ENCODE assay signal across 23 mouse cellular contexts in the genomic region with DNA sequence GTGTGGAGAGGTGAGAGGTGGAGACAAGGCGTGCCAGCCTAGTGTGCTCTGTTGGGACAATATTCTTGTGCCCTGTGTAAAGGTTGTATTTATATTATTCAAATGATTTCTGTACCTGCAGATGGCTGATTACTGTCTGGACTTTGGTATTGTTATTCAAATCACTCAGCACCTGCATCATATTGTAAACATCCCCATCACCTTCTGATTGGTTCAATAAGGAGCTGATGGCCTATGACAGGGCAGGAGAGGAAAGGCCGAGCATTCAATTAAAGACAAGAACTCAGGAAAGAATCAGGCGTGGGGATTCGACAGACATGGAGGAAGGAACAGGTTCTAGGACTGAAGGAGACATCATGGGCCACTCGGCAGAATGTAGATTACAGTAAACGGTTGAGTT. TPM values are rescaled to one million over a fixed set of nuclear protein-coding genes. Genes with fewer than 3 reads are reported as not detected.
"Had no signal": no experiment of that assay in that cellular context is flagged by ENCODE, and none has a peak within 500 bp of the region (broad histone marks: within the 10 kb centered on the region; RNA-seq: fewer than 3 reads in every experiment).

No protein-coding gene starts in this region.

- DNase-seq: liver, postnatal 0 days; lung, adult 2 months; lung, postnatal 14 days; lung, postnatal 36 days; right cerebral cortex, adult 18-20 months; spleen, adult 18-20 months; thymus, adult 2 months; thymus, postnatal 25 days; thymus, postnatal 4 days had no signal

- H3K4me1 ChIP-seq: lung, embryonic 15.5 days; midbrain, embryonic 13.5 days; midbrain, embryonic 15.5 days; neural tube, embryonic 12.5 days had no signal

- H3K9ac ChIP-seq: liver, embryonic 15.5 days; liver, postnatal 0 days; lung, embryonic 15.5 days; midbrain, embryonic 13.5 days; midbrain, embryonic 15.5 days; neural tube, embryonic 12.5 days had no signal

- H3K9me3 ChIP-seq: liver, embryonic 15.5 days; lung, embryonic 15.5 days; midbrain, embryonic 13.5 days; midbrain, embryonic 15.5 days; neural tube, embryonic 12.5 days had no signal

- H3K4me3 ChIP-seq: liver, embryonic 15.5 days; lung, embryonic 15.5 days; midbrain, embryonic 13.5 days; midbrain, embryonic 15.5 days; neural tube, embryonic 12.5 days had no signal

- H3K4me2 ChIP-seq: liver, embryonic 15.5 days; lung, embryonic 15.5 days; midbrain, embryonic 11.5 days; midbrain, embryonic 13.5 days; midbrain, embryonic 15.5 days; neural tube, embryonic 12.5 days had no signal

- H3K27me3 ChIP-seq: lung, embryonic 15.5 days; midbrain, embryonic 13.5 days; midbrain, embryonic 15.5 days; neural tube, embryonic 12.5 days had no signal

- H3K27ac ChIP-seq: liver, embryonic 15.5 days; lung, embryonic 15.5 days; macrophage; midbrain, embryonic 13.5 days; midbrain, embryonic 15.5 days; neural tube, embryonic 12.5 days had no signal

- ATAC-seq: liver, postnatal 0 days; lung, postnatal 0 days; midbrain, embryonic 13.5 days; midbrain, embryonic 15.5 days had no signal

- H3K36me3 ChIP-seq: liver, embryonic 15.5 days; lung, embryonic 15.5 days; midbrain, embryonic 13.5 days; midbrain, embryonic 15.5 days; neural tube, embryonic 12.5 days had no signal

RNA-seq across cellular contexts. Expression of gene Acer1, which starts 18.3 kb away (rescaled TPM):
- polyA plus RNA-seq: liver, embryonic 15.5 days; liver, postnatal 0 days; lung, embryonic 15.5 days; lung, postnatal 0 days; macrophage; midbrain, embryonic 11.5 days; midbrain, embryonic 13.5 days; midbrain, embryonic 15.5 days; midbrain, postnatal 0 days; neural tube, embryonic 12.5 days; neural tube, embryonic 14.5 days; stomach, embryonic 14.5 days; testis, adult 2 months had no signal

RNA-seq across cellular contexts. Expression of gene Pspn, which starts 36.2 kb away (rescaled TPM):
- polyA plus RNA-seq: liver, embryonic 15.5 days; liver, postnatal 0 days; lung, adult 2 months; lung, embryonic 15.5 days; macrophage; midbrain, embryonic 13.5 days; neural tube, embryonic 12.5 days; neural tube, embryonic 14.5 days; stomach, embryonic 16.5 days; testis, adult 2 months; thymus, adult 2 months; urinary bladder, adult 2 months had no signal
